Mouse (Mus musculus): ENCODE data around the gene Wdr73. TPM values are rescaled to one million over a fixed set of nuclear protein-coding genes. Genes with fewer than 3 reads are reported as not detected.
A peak's percentile ranks its signal among the peaks of the same experiment; 100 is the strongest.
"Not testable (repeated sequence)": the region's sequence is repeated elsewhere in the genome, so short reads cannot be mapped to it uniquely, and the experiment has no call there.

The Wdr73 gene
- 33.8 and 35.8 TPM in 2 replicates for polyA plus RNA-seq (2015; fragmentation: Nextera tagmentation; extraction: Ambion mirVana)

- Histone ChIP-seq H3K27ac (ENCODE audit: low read depth, low read length) (peak within 1 kb of the TSS; percentile 65), H3K9ac (ENCODE audit: low read depth, low read length) (peak within 1 kb of the TSS; percentile 68), H3K27me3 (replicated peaks; ENCODE audit: control insufficient read depth, insufficient read depth, low read length) (no peaks in the 10 kb centered on the region), H3K36me3 (ENCODE audit: control insufficient read depth, insufficient read depth, low read length) (peaks cover 10% of the 10 kb centered on the region), H3K4me3 (ENCODE audit: low read length) (peak within 1 kb of the TSS; percentile 64), H3K4me1 (ENCODE audit: control insufficient read depth, insufficient read depth, low read depth, low read length) (peaks cover 26% of the 10 kb centered on the region), H3K9me3 (ENCODE audit: control insufficient read depth, low read length) (no peaks in the 10 kb centered on the region), H3K4me2 (ENCODE audit: low read length) (peak within 1 kb of the TSS; percentile 83)
- WGBS: under 1% methylated on average over 36 of the region's 36 CpGs
- peak; percentile 95 for ATAC-seq
Observed at GRCm38 (mm10) chr7:80900944-80901501, at the start of gene Wdr73. TSS of gene Wdr73 (minus strand) at chr7:80901269.

GRCm38 (mm10) chr7:80947445-80948350 is 46.6 kb upstream of the Wdr73 start, which contains the start of gene Sec11a:
TSS of gene Sec11a (minus strand) at chr7:80947780.
- H3K27ac ChIP-seq (ENCODE audit: low read depth, low read length): peak within 1 kb of the TSS; percentile 97
- 2% methylated on average over 44 of the region's 44 CpGs for WGBS
- peaks cover 19% of the 10 kb centered on the region for H3K4me1 ChIP-seq (ENCODE audit: control insufficient read depth, insufficient read depth, low read depth, low read length)
- H3K36me3 ChIP-seq (ENCODE audit: control insufficient read depth, insufficient read depth, low read length): peaks cover 2% of the 10 kb centered on the region; the same call in 1 of the 2 replicates
- H3K4me3 ChIP-seq (ENCODE audit: low read length): peak within 1 kb of the TSS; percentile 51
- H3K4me2 ChIP-seq (ENCODE audit: low read length): peak within 1 kb of the TSS; percentile 83
- H3K9ac ChIP-seq (ENCODE audit: low read depth, low read length): peak within 1 kb of the TSS; percentile 78
- no peaks in the 10 kb centered on the region for H3K27me3 ChIP-seq (replicated peaks; ENCODE audit: control insufficient read depth, insufficient read depth, low read length)
- ATAC-seq: peak; percentile 100
- no peaks in the 10 kb centered on the region for H3K9me3 ChIP-seq (ENCODE audit: control insufficient read depth, low read length)

GRCm38 (mm10) chr7:80939808-80940207 is 38.7 kb upstream of the Wdr73 start:
- peaks cover under 1% of the 10 kb centered on the region; the same call in 1 of the 2 replicates for H3K4me1 ChIP-seq (ENCODE audit: control insufficient read depth, insufficient read depth, low read depth, low read length)
- H3K9ac ChIP-seq (ENCODE audit: low read depth, low read length): no peak overlapping the region
- no peaks in the 10 kb centered on the region for H3K27me3 ChIP-seq (replicated peaks; ENCODE audit: control insufficient read depth, insufficient read depth, low read length)
- WGBS: 85% methylated on average over 4 of the region's 4 CpGs
- no peak overlapping the region for H3K27ac ChIP-seq (ENCODE audit: low read depth, low read length)
- H3K9me3 ChIP-seq (ENCODE audit: control insufficient read depth, low read length): no peaks in the 10 kb centered on the region
- no peak overlapping the region for H3K4me2 ChIP-seq (ENCODE audit: low read length)
- peaks cover 2% of the 10 kb centered on the region; the same call in 1 of the 2 replicates for H3K36me3 ChIP-seq (ENCODE audit: control insufficient read depth, insufficient read depth, low read length)
- H3K4me3 ChIP-seq (ENCODE audit: low read length): no peak overlapping the region
- no peak for ATAC-seq

- H3K4me1 ChIP-seq (ENCODE audit: control insufficient read depth, insufficient read depth, low read depth, low read length); H3K4me2 ChIP-seq (ENCODE audit: low read length); H3K36me3 ChIP-seq (ENCODE audit: control insufficient read depth, insufficient read depth, low read length); H3K9me3 ChIP-seq (ENCODE audit: control insufficient read depth, low read length); H3K9ac ChIP-seq (ENCODE audit: low read depth, low read length); H3K4me3 ChIP-seq (ENCODE audit: low read length); H3K27me3 ChIP-seq (replicated peaks; ENCODE audit: control insufficient read depth, insufficient read depth, low read length); H3K27ac ChIP-seq (ENCODE audit: low read depth, low read length); ATAC-seq: not testable (repeated sequence)
Observed at GRCm38 (mm10) chr7:80937304-80937666, 36.2 kb upstream of the Wdr73 start.

GRCm38 (mm10) chr7:80936617-80937303 is 35.7 kb upstream of the Wdr73 start:
- not testable (repeated sequence) for H3K9ac ChIP-seq (ENCODE audit: low read depth, low read length); H3K4me3 ChIP-seq (ENCODE audit: low read length); ATAC-seq; H3K4me2 ChIP-seq (ENCODE audit: low read length); H3K9me3 ChIP-seq (ENCODE audit: control insufficient read depth, low read length); H3K27ac ChIP-seq (ENCODE audit: low read depth, low read length); H3K4me1 ChIP-seq (ENCODE audit: control insufficient read depth, insufficient read depth, low read depth, low read length); H3K36me3 ChIP-seq (ENCODE audit: control insufficient read depth, insufficient read depth, low read length); H3K27me3 ChIP-seq (replicated peaks; ENCODE audit: control insufficient read depth, insufficient read depth, low read length)
- WGBS: 86% methylated on average over 7 of the region's 7 CpGs

GRCm38 (mm10) chr7:80935834-80936233 is 34.8 kb upstream of the Wdr73 start:
- no peak overlapping the region for H3K27ac ChIP-seq (ENCODE audit: low read depth, low read length)
- WGBS: 94% methylated on average over 1 of the region's 1 CpGs
- no peaks in the 10 kb centered on the region for H3K27me3 ChIP-seq (replicated peaks; ENCODE audit: control insufficient read depth, insufficient read depth, low read length)
- H3K4me1 ChIP-seq (ENCODE audit: control insufficient read depth, insufficient read depth, low read depth, low read length): no peaks in the 10 kb centered on the region
- no peak for ATAC-seq
- no peak overlapping the region for H3K4me2 ChIP-seq (ENCODE audit: low read length)
- H3K36me3 ChIP-seq (ENCODE audit: control insufficient read depth, insufficient read depth, low read length): peaks cover 4% of the 10 kb centered on the region; the same call in 1 of the 2 replicates
- no peak overlapping the region for H3K4me3 ChIP-seq (ENCODE audit: low read length)
- H3K9me3 ChIP-seq (ENCODE audit: control insufficient read depth, low read length): no peaks in the 10 kb centered on the region
- H3K9ac ChIP-seq (ENCODE audit: low read depth, low read length): no peak overlapping the region

GRCm38 (mm10) chr7:80932777-80933176 is 31.7 kb upstream of the Wdr73 start:
- Histone ChIP-seq H3K4me3 (ENCODE audit: low read length) (no peak overlapping the region), H3K4me2 (ENCODE audit: low read length) (no peak overlapping the region), H3K36me3 (ENCODE audit: control insufficient read depth, insufficient read depth, low read length) (peaks cover 5% of the 10 kb centered on the region), H3K9me3 (ENCODE audit: control insufficient read depth, low read length) (no peaks in the 10 kb centered on the region), H3K27me3 (replicated peaks; ENCODE audit: control insufficient read depth, insufficient read depth, low read length) (no peaks in the 10 kb centered on the region), H3K9ac (ENCODE audit: low read depth, low read length) (no peak overlapping the region), H3K27ac (ENCODE audit: low read depth, low read length) (no peak overlapping the region), H3K4me1 (ENCODE audit: control insufficient read depth, insufficient read depth, low read depth, low read length) (no peaks in the 10 kb centered on the region)
- 84% methylated on average over 1 of the region's 1 CpGs for WGBS
- no peak for ATAC-seq

GRCm38 (mm10) chr7:80931618-80932207 is 30.6 kb upstream of the Wdr73 start:
- no peak overlapping the region for H3K4me3 ChIP-seq (ENCODE audit: low read length)
- H3K4me2 ChIP-seq (ENCODE audit: low read length): no peak overlapping the region
- no peak overlapping the region for H3K27ac ChIP-seq (ENCODE audit: low read depth, low read length)
- no peaks in the 10 kb centered on the region for H3K4me1 ChIP-seq (ENCODE audit: control insufficient read depth, insufficient read depth, low read depth, low read length)
- H3K36me3 ChIP-seq (ENCODE audit: control insufficient read depth, insufficient read depth, low read length): peaks cover 11% of the 10 kb centered on the region
- 90% methylated on average over 8 of the region's 8 CpGs for WGBS
- H3K27me3 ChIP-seq (replicated peaks; ENCODE audit: control insufficient read depth, insufficient read depth, low read length): no peaks in the 10 kb centered on the region
- H3K9me3 ChIP-seq (ENCODE audit: control insufficient read depth, low read length): no peaks in the 10 kb centered on the region
- H3K9ac ChIP-seq (ENCODE audit: low read depth, low read length): no peak overlapping the region
- ATAC-seq: no peak
